Mouse (Mus musculus) liver, embryonic 16.5 days (tissue): ENCODE data around the gene Rps26. TPM values are rescaled to one million over a fixed set of nuclear protein-coding genes. Genes with fewer than 3 reads are reported as not detected.

Experiments
- ATAC-seq: fragments of 200-750 bp; cut with Nextera tagmentation; 2 replicates; pipeline ENCODE4 v1.8.0; 2017; ENCODE audit warnings: low read depth, mild to moderate bottlenecking, moderate number of reproducible peaks, moderate library complexity
- H3K27ac ChIP-seq: fragments of 300-500 bp; sonication (generic); 2 replicates; pipeline ENCODE4 v1.5.1; 2014; ENCODE audit warnings: mild to moderate bottlenecking, low read length
- H3K27me3 ChIP-seq: fragments of 300-500 bp; sonication (generic); 2 replicates; pipeline ENCODE4 v1.6.1; 2014; ENCODE audit warnings: low read depth, low read length, mixed read lengths; ENCODE audit not compliant: control insufficient read depth, insufficient read depth
- H3K36me3 ChIP-seq: fragments of 300-500 bp; sonication (generic); 2 replicates; pipeline ENCODE4 v1.6.1; 2014; ENCODE audit warnings: mild to moderate bottlenecking; ENCODE audit not compliant: control insufficient read depth, insufficient read depth
- H3K4me1 ChIP-seq: fragments of 300-500 bp; sonication (generic); 2 replicates; pipeline ENCODE4 v1.6.1; 2014; ENCODE audit warnings: low read depth, low read length, mixed read lengths; ENCODE audit not compliant: control insufficient read depth
- H3K4me2 ChIP-seq: fragments of 300-500 bp; sonication (generic); 2 replicates; pipeline ENCODE4 v1.6.1; 2014; ENCODE audit warnings: low read depth, low read length, mixed read lengths
- H3K4me3 ChIP-seq: fragments of 300-500 bp; sonication (generic); 2 replicates; pipeline ENCODE4 v1.5.1; 2014; ENCODE audit warnings: low read depth, mild to moderate bottlenecking, low read length
- H3K9ac ChIP-seq: fragments of 300-500 bp; sonication (generic); 2 replicates; pipeline ENCODE4 v1.6.1; 2014; ENCODE audit warnings: low read depth, low read length
- H3K9me3 ChIP-seq: fragments of 300-500 bp; sonication (generic); replicated peaks from 2 replicates; pipeline ENCODE4 v1.6.1; 2016; ENCODE audit warnings: low read length; ENCODE audit not compliant: control insufficient read depth
- WGBS: fragments of 180-500 bp; shearing (Covaris S2); extraction: QIAGEN DNeasy Blood & Tissue Kit; methylation state at CpG from one replicate; pipeline ENCODE4 v1.1.7; 2014; ENCODE audit not compliant: insufficient replicate concordance; 5-methylcytosine and 5-hydroxymethylcytosine counted together
- polyA plus RNA-seq: library from polyadenylated mRNA; unstranded; fragments of >200 nt; fragmentation: Nextera tagmentation; extraction: Ambion mirVana; gene quantifications from 2 replicates; pipeline ENCODE4 v1.2.1, GENCODE M21; 2015

Gene Rps26
- polyA plus RNA-seq, 1 experiment from 2014 or later = 301 TPM

DNA sequence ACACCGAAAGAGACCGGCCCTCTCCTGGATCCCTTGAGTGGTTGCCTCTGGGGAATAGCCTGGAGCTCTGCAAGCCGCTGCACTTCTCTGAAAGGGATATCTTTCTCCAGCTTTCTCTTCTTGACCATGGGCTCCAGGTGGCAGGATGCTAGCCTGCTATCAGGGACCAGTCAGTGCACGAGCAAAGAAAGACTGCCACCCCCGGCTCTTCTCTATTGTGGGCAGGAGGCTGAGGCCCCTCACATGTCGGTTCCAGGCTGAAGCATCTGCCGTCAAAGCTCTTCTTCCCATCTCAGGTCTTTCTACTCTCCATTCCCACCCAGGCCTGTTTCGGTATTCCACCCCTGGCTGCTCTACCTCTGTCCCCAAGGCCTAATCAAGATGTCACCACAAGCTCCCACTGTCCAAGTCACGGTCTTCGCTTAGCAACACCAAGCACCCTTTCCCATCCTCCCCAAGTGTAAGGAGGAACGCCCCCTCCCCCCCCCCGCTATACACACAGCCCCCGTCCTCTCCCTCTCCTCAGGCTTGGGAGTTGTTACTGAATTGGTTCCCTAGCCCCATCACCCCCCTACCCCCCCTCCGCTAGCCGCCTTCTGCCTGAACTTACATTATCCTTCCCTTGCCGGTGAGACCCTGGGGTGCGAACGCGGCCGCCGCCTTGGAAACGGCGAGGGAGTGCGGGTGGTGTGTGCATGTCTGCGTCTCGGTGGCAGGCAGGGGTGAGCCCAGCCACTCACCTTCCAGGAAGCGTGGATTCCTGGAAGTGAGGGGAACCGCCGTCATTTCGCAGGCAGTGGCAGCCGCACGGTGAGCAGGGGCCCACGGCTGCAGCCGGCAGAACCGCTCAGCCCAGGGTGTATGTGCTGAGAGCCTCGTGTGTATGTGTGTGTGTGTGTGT, 18.8 kb upstream of the Rps26 start, which contains the start of gene Ikzf4:
TSS of gene Ikzf4 (minus strand) at position 881 of the 901 bp plus-strand sequence.
- 6% methylated on average over 35 of the region's 36 CpGs for WGBS

DNA sequence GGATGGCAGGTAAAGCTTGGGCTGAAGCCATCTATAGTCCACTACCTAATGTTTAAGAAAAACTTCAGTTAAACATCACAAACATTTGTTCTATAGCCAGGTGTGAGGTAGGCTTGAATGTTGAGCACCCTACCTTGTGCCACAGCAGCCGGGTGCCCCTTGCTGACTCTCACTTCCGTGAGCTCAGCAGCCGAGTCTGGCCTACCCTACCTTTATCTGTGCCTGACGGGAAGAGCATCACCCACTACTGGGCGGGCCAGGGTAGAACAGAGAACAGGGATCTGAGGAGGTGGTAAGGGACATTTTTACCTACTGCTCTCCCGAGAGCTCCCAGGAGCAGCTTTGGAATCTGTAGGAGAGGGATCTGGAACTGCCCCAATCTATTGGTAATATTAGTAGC, 16.2 kb upstream of the Rps26 start:
- Histone ChIP-seq H3K27ac (no peak overlapping the region), H3K36me3 (no peaks in the 10 kb centered on the region), H3K9ac (no peak overlapping the region), H3K4me3 (no peak overlapping the region), H3K4me1 (no peaks in the 10 kb centered on the region; the same call in 1 of the 2 replicates), H3K27me3 (peaks cover 42% of the 10 kb centered on the region), H3K9me3 (no peaks in the 10 kb centered on the region), H3K4me2 (no peak overlapping the region)
- 67% methylated on average over 6 of the region's 6 CpGs for WGBS
- ATAC-seq = no peak

More for the DNA sequence above, 18.8 kb upstream of the Rps26 start, which contains the start of gene Ikzf4:
- H3K4me1 ChIP-seq = no peaks in the 10 kb centered on the region; the same call in 1 of the 2 replicates
- H3K36me3 ChIP-seq = no peaks in the 10 kb centered on the region
- ATAC-seq = peak; percentile 23
- peak within 1 kb of the TSS; percentile 49 for H3K4me3 ChIP-seq
- 0 out of 2 replicates have a peak within 1 kb of the TSS, but pooled peaks have one; percentile 34 for H3K9ac ChIP-seq
- peak within 1 kb of the TSS; percentile 62 for H3K4me2 ChIP-seq
- peaks cover 42% of the 10 kb centered on the region for H3K27me3 ChIP-seq
- H3K27ac ChIP-seq = no peak within 1 kb of the TSS
- H3K9me3 ChIP-seq = no peaks in the 10 kb centered on the region

DNA sequence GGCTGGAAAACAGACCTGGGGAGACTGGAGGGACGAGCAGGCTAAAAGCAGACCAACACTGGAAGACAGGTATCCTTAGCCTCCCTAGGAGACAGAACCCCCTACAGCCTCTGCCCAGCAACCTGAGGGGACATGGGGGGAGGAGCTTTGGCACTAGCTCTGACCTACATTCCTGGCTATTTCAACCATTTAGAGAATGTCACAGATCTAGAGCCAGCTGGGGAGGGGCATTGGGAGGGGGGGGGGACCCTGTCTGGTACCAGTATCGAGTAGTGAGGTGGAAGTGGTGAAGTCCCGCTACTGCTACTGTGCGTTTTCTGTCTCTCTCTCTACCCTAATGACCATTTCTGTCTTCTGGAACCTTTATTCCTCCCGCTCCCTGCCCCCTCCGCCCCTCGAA, 15.3 kb upstream of the Rps26 start:
- no peak overlapping the region for H3K9ac ChIP-seq
- H3K27me3 ChIP-seq = peaks cover 38% of the 10 kb centered on the region
- no peak for ATAC-seq

DNA sequence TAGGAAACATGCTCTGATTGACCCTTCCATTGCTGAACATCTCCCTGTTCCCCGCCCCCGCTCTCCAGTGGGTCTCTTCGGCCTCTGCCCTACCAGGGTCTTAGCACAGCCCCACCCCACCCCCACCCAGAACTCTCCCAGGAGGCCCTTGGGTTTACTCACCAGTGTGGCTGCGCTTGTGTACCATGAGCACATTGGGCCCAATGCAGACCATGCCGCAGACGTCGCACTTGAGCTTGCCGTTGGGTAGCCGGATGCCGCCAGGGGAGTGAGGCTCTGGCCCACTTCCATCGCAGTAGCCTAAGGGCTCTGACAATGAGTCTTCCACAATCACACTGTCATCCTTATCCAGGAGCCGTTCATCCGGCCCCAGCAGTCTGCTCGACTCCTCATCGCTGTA, 14.3 kb upstream of the Rps26 start:
- no peak overlapping the region for H3K27ac ChIP-seq
- WGBS = 88% methylated on average over 15 of the region's 15 CpGs
- no peak overlapping the region for H3K4me2 ChIP-seq
- peaks cover 5% of the 10 kb centered on the region for H3K4me1 ChIP-seq
- H3K9me3 ChIP-seq = no peaks in the 10 kb centered on the region
- peaks cover 31% of the 10 kb centered on the region for H3K27me3 ChIP-seq
- no peaks in the 10 kb centered on the region for H3K36me3 ChIP-seq
- no peak for ATAC-seq
- no peak overlapping the region for H3K4me3 ChIP-seq
- H3K9ac ChIP-seq = no peak overlapping the region

More for the DNA sequence above, 15.3 kb upstream of the Rps26 start:
- Histone ChIP-seq H3K4me2 (no peak overlapping the region), H3K9me3 (no peaks in the 10 kb centered on the region), H3K4me1 (peaks cover 4% of the 10 kb centered on the region), H3K27ac (no peak overlapping the region), H3K4me3 (no peak overlapping the region), H3K36me3 (no peaks in the 10 kb centered on the region)
- WGBS = 58% methylated on average over 7 of the region's 7 CpGs

DNA sequence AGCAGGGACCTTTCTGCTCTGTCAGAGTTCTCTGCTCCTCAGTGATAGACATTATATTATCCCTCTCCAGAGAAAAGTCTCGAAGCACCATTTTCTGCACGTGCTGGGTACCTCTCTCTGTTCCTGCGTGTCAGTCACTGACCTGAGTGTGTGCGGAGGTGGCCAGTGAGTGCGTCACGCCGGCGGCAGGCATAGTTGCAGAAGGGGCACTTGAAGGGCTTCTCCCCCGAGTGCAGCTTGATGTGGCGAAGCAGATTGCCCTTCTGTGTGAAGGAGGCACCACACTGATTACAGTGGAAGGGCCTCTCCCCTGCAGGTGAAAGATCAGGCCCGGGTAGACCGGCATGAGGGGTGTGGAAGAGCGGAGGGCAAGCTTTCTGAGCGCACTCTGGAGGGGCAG, 13.5 kb upstream of the Rps26 start:
- Histone ChIP-seq H3K9me3 (no peaks in the 10 kb centered on the region), H3K36me3 (no peaks in the 10 kb centered on the region), H3K4me1 (peaks cover 5% of the 10 kb centered on the region), H3K9ac (no peak overlapping the region), H3K4me3 (no peak overlapping the region), H3K4me2 (no peak overlapping the region), H3K27ac (no peak overlapping the region), H3K27me3 (peaks cover 23% of the 10 kb centered on the region)
- 73% methylated on average over 14 of the region's 14 CpGs for WGBS
- no peak for ATAC-seq

DNA sequence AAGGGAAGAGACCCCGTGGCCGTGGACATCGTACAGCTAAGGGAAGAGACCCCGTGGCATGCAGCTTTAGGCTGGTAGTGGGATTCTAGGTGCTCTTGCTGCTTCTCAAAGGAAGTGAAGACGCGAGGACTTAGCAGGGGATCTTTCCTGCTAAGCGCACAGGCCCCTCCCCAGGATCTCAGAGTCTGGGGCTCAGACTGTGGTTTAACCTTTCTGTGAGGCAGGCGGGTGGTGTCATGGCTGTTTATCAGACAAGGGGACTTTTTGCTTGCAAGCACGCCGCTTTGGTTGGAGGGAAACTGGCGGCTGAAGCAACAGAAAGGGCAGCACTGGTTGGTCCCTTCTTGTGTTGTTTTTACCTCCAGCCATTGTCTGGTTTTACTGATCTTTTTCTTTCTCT, 10.5 kb upstream of the Rps26 start:
- WGBS = 6% methylated on average over 11 of the region's 11 CpGs
- H3K27ac ChIP-seq = no peak overlapping the region
- no peaks in the 10 kb centered on the region for H3K9me3 ChIP-seq
- H3K9ac ChIP-seq = no peak overlapping the region
- peaks cover 2% of the 10 kb centered on the region; the same call in 1 of the 2 replicates for H3K27me3 ChIP-seq
- ATAC-seq = no peak
- H3K4me3 ChIP-seq = no peak overlapping the region; the same call in 1 of the 2 replicates
- peak overlapping the region; percentile 35 for H3K4me2 ChIP-seq
- H3K36me3 ChIP-seq = no peaks in the 10 kb centered on the region
- H3K4me1 ChIP-seq = peaks cover 11% of the 10 kb centered on the region

DNA sequence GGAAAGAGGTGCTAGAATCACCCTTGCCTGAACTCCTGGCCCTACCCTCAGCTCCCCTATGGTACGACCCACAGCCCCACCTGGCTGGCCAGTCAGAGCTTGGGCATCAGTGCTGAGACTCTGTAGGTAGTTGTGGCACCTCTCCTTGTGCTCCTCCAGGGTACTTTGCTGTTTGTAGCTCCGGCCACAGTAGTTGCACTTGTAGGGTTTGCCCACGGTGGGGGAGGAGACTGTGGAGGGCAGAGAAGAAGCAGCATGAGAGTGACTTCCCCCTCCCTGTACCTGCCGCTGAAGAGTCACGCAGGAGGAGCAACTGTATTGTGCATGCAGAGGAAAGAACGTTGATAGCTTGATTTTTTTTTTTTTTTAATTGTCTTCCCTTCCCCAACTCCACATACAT, 10.0 kb upstream of the Rps26 start:
- no peak for ATAC-seq
- Histone ChIP-seq H3K9ac (no peak overlapping the region), H3K4me3 (no peak overlapping the region), H3K4me1 (peaks cover 15% of the 10 kb centered on the region), H3K27me3 (peaks cover 2% of the 10 kb centered on the region; the same call in 1 of the 2 replicates), H3K4me2 (peak overlapping the region; percentile 35), H3K36me3 (no peaks in the 10 kb centered on the region), H3K9me3 (no peaks in the 10 kb centered on the region), H3K27ac (no peak overlapping the region)
- 25% methylated on average over 6 of the region's 6 CpGs for WGBS

DNA sequence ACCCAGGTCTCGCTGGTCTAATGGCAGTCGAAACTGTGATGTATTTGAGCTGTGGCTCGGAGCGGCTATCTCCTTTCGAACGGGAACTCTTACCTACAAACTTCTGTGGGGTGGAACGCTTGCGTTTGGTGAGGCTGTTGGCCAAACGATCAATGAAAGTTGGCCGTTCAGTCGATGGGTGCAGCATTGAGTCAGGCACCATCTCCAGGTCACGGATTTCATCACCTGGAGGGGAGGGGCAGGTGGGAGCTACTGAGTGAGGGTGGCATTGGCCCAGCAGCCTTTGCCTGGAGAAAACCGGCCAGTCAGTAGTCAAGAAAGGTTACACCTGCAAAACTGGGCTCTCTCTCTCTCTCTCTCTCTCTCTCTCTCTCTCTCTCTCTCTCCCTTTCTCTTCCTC, 9.2 kb upstream of the Rps26 start:
- Histone ChIP-seq H3K27ac (no peak overlapping the region; the same call in 1 of the 2 replicates), H3K36me3 (no peaks in the 10 kb centered on the region), H3K4me3 (no peak overlapping the region), H3K9ac (no peak overlapping the region), H3K9me3 (no peaks in the 10 kb centered on the region), H3K4me1 (peaks cover 17% of the 10 kb centered on the region), H3K27me3 (peaks cover 2% of the 10 kb centered on the region; the same call in 1 of the 2 replicates), H3K4me2 (no peak overlapping the region)
- peak; percentile 72 for ATAC-seq
- WGBS = 67% methylated on average over 13 of the region's 13 CpGs

DNA sequence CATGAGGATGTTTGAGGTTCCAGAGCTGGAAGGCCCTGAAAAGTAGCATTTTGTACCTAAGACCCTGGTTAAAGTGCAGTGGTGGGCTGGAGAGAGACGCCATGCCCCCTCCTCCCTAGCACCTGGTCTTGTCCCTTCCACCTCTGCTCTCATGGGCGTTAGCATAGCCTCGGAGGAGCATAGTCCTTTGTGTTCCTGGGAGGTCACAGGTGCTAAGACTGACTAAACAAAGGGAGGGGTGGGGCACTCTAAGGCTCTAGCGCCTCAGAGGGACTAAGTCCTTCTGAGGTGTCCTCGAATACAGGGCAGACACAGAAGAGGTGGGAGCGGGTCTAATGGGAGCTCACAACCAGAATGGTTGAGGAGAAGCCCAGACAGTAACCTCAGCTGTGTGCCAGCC, 5.0 kb upstream of the Rps26 start:
- Histone ChIP-seq H3K4me3 (no peak overlapping the region), H3K27ac (no peak overlapping the region), H3K4me1 (peaks cover 40% of the 10 kb centered on the region), H3K4me2 (no peak overlapping the region), H3K9me3 (no peaks in the 10 kb centered on the region), H3K27me3 (peaks cover 2% of the 10 kb centered on the region; the same call in 1 of the 2 replicates), H3K36me3 (no peaks in the 10 kb centered on the region), H3K9ac (0 out of 2 replicates have a peak overlapping the region, but pooled peaks have one; percentile 14)
- no peak for ATAC-seq
- 30% methylated on average over 6 of the region's 6 CpGs for WGBS
